Mouse (Mus musculus) heart, embryonic 11.5 days (tissue): ENCODE measurements around the gene Ints1. TPM values are rescaled to one million over a fixed set of nuclear protein-coding genes. Genes with fewer than 3 reads are reported as not detected.

Experiments
- ATAC-seq: fragments of 200-750 bp; cut with Nextera tagmentation; replicated peaks from 2 replicates; pipeline ENCODE4 v1.8.0; 2017; ENCODE audit warnings: moderate library complexity; ENCODE audit not compliant: insufficient number of reproducible peaks, low FRiP score, low TSS enrichment
- H3K27ac ChIP-seq: fragments of 300-500 bp; sonication (generic); 2 replicates; pipeline ENCODE4 v1.5.1; 2014; ENCODE audit warnings: mild to moderate bottlenecking, low read depth, low read length
- H3K27me3 ChIP-seq: fragments of 300-500 bp; sonication (generic); 2 replicates; pipeline ENCODE4 v1.6.1; 2014; ENCODE audit warnings: mild to moderate bottlenecking, low read length, mixed read lengths; ENCODE audit not compliant: control insufficient read depth, insufficient read depth
- H3K36me3 ChIP-seq: fragments of 300-500 bp; sonication (generic); 2 replicates; pipeline ENCODE4 v1.6.1; 2014; ENCODE audit warnings: mild to moderate bottlenecking, low read length, moderate library complexity, mixed read lengths; ENCODE audit not compliant: control insufficient read depth, insufficient read depth
- H3K4me1 ChIP-seq: fragments of 300-500 bp; sonication (generic); 2 replicates; pipeline ENCODE4 v1.6.1; 2014; ENCODE audit warnings: low read length; ENCODE audit not compliant: control insufficient read depth, insufficient read depth
- H3K4me2 ChIP-seq: fragments of 300-500 bp; sonication (generic); 2 replicates; pipeline ENCODE4 v1.6.1; 2014; ENCODE audit warnings: mild to moderate bottlenecking, moderate library complexity
- H3K4me3 ChIP-seq: fragments of 300-500 bp; sonication (generic); 2 replicates; pipeline ENCODE4 v1.5.1; 2014; ENCODE audit warnings: low read depth, low read length
- H3K9ac ChIP-seq: fragments of 300-500 bp; sonication (generic); 2 replicates; pipeline ENCODE4 v1.6.1; 2014; ENCODE audit warnings: mild to moderate bottlenecking, low read depth, low read length, moderate library complexity
- H3K9me3 ChIP-seq: fragments of 300-500 bp; sonication (generic); replicated peaks from 2 replicates; pipeline ENCODE4 v1.6.1; 2016; ENCODE audit warnings: low read length; ENCODE audit not compliant: control insufficient read depth
- WGBS: fragments of 180-500 bp; shearing (Covaris S2); extraction: QIAGEN DNeasy Blood & Tissue Kit; methylation state at CpG from one replicate; pipeline ENCODE4 v1.1.7; 2014; ENCODE audit not compliant: insufficient replicate concordance; 5-methylcytosine and 5-hydroxymethylcytosine counted together
- polyA plus RNA-seq: library from polyadenylated mRNA; unstranded; fragments of >200 nt; fragmentation: Nextera tagmentation; extraction: Ambion mirVana; gene quantifications from 2 replicates; pipeline ENCODE4 v1.2.1, GENCODE M21; 2014

The Ints1 gene
- polyA plus RNA-seq, 1 experiment from 2014 or later = 21.4 TPM

DNA sequence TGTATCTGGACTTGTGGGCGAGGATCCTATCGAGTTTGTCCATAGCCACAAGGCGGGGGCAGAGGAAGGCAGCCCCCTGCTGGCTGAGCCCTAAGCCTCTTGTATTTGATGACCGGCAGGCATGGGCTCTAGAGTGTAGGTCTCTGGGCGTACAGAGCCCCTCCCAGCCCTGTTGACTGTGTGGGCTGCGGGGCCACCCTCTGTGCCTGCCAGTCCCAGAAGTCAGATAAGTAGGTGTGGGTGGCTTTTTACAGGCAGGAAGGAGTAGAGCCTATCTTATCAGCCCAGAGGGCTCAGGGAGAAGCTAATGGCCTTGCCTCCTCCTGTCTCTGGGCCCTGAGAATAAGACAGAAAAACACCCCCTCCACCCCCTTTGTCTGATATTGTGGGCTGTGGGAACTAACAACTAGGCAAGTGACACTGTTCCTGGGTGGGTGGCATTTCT, 28.7 kb upstream of the Ints1 start:
- H3K4me3 ChIP-seq = no peak overlapping the region
- H3K4me1 ChIP-seq = peaks cover 34% of the 10 kb centered on the region

DNA sequence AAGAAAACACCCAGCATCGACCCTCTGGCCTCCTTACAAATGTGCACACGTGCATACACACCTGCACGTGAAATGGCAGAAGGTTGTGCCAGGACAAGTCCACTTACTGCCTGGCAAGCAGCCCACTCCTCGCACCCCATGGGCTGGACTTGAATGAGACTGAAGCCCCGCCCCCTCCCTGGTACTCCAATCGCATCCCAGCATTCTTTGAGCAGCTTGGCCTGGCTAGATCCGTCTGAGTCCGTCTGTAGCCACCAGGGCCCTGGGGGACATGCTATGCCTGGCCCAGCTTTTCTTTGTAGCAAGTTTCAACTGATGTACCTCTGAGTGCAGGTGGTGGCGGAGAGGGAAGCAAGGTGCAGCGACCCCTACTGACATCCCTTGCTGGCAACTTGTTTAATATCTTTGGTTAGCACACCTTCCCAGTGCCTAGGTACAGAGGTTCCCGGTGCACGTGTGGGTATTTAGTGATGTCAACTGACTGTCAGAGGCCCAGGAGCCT, 28.2 kb upstream of the Ints1 start:
- Histone ChIP-seq H3K27me3 (no peaks in the 10 kb centered on the region), H3K9me3 (no peaks in the 10 kb centered on the region), H3K36me3 (peaks cover 12% of the 10 kb centered on the region), H3K4me3 (no peak overlapping the region), H3K4me1 (peaks cover 39% of the 10 kb centered on the region), H3K27ac (peak overlapping the region; percentile 96), H3K9ac (peak overlapping the region; percentile 4; the same call in 1 of the 2 replicates), H3K4me2 (peak overlapping the region; percentile 42)
- ATAC-seq = peak; percentile 53
- 8% methylated on average over 12 of the region's 12 CpGs for WGBS

More for the DNA sequence above, 28.7 kb upstream of the Ints1 start:
- 2% methylated on average over 6 of the region's 6 CpGs for WGBS
- peak overlapping the region; percentile 42 for H3K4me2 ChIP-seq
- no peaks in the 10 kb centered on the region for H3K9me3 ChIP-seq
- H3K27me3 ChIP-seq = no peaks in the 10 kb centered on the region
- H3K36me3 ChIP-seq = peaks cover 12% of the 10 kb centered on the region
- ATAC-seq = peak; percentile 90
- H3K9ac ChIP-seq = peak overlapping the region; percentile 4
- peak overlapping the region; percentile 96 for H3K27ac ChIP-seq

DNA sequence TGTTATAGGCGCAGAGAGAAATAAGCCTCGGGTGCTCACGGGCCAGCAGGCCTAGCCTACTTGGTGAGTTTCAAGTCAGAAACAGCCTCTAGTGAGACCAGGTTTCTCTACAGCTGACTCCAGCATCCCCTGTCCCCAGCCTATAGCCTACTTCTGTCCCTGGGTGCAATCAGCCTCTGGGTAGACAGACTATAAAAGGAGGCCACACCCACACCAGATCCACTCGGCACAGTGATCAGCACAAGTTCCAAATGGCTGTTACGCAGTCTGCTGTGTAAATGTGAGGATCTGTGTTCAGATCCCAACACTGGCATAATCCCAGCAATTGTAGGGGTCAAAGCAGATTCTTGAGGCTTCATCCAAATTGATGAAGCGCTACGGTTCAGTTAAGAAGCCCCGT, 27.7 kb upstream of the Ints1 start:
- ATAC-seq = no peak
- H3K27me3 ChIP-seq = no peaks in the 10 kb centered on the region
- H3K4me1 ChIP-seq = peaks cover 44% of the 10 kb centered on the region
- H3K36me3 ChIP-seq = peaks cover 12% of the 10 kb centered on the region
- H3K4me3 ChIP-seq = no peak overlapping the region
- peak overlapping the region; percentile 96 for H3K27ac ChIP-seq
- peak overlapping the region; percentile 42 for H3K4me2 ChIP-seq
- peak overlapping the region; percentile 36; the same call in 1 of the 2 replicates for H3K9ac ChIP-seq
- no peaks in the 10 kb centered on the region for H3K9me3 ChIP-seq
- 73% methylated on average over 8 of the region's 8 CpGs for WGBS

DNA sequence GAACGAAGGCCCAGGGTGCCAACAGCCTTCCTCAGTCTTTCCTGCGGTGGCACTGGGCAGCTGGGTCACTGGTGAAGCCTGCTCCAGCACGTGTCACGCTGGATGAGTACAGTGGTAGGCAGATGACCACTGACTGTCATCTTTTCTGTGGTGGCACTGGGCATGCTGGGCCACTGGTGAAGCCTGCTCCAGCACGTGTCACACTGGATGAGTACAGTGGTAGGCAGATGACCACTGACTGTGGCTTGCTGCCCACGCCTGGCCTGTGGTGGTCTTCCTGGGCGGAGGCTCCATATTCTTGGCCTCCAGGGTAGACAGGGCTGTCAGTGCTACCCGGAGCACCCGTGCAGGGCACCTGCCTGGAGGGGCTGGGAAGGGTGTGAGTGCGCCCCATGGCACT, 26.4 kb upstream of the Ints1 start:
- Histone ChIP-seq H3K9ac (no peak overlapping the region), H3K4me2 (no peak overlapping the region), H3K36me3 (peaks cover 12% of the 10 kb centered on the region), H3K9me3 (no peaks in the 10 kb centered on the region), H3K27me3 (no peaks in the 10 kb centered on the region), H3K27ac (no peak overlapping the region), H3K4me3 (no peak overlapping the region), H3K4me1 (peaks cover 56% of the 10 kb centered on the region)
- 91% methylated on average over 10 of the region's 10 CpGs for WGBS
- ATAC-seq = no peak

DNA sequence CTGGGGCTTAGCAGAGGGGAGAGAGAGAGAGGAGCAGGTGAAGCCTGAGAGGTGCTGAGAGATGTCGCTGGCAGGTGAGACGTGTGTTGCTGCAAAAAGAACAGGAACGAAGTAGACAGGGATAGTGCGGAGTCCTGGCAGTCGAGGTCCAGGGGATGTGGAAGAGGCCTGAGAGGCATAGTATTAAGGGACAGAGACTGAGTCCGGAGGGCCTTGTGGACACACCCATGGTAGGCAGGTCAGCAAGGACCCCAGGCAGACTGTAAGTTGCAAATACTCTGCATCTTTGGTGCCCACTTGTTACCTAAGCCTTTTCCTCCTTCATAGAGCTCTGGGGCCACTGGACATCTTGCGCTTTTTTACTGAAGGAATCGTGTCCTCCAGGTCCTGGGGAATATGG, 25.8 kb upstream of the Ints1 start:
- H3K27ac ChIP-seq = peak overlapping the region; percentile 4; the same call in 1 of the 2 replicates
- no peak overlapping the region for H3K4me2 ChIP-seq
- ATAC-seq = no peak
- H3K4me1 ChIP-seq = peaks cover 63% of the 10 kb centered on the region
- no peak overlapping the region for H3K9ac ChIP-seq
- H3K36me3 ChIP-seq = peaks cover 12% of the 10 kb centered on the region
- 87% methylated on average over 8 of the region's 8 CpGs for WGBS
- H3K4me3 ChIP-seq = no peak overlapping the region
- H3K27me3 ChIP-seq = no peaks in the 10 kb centered on the region
- no peaks in the 10 kb centered on the region for H3K9me3 ChIP-seq

DNA sequence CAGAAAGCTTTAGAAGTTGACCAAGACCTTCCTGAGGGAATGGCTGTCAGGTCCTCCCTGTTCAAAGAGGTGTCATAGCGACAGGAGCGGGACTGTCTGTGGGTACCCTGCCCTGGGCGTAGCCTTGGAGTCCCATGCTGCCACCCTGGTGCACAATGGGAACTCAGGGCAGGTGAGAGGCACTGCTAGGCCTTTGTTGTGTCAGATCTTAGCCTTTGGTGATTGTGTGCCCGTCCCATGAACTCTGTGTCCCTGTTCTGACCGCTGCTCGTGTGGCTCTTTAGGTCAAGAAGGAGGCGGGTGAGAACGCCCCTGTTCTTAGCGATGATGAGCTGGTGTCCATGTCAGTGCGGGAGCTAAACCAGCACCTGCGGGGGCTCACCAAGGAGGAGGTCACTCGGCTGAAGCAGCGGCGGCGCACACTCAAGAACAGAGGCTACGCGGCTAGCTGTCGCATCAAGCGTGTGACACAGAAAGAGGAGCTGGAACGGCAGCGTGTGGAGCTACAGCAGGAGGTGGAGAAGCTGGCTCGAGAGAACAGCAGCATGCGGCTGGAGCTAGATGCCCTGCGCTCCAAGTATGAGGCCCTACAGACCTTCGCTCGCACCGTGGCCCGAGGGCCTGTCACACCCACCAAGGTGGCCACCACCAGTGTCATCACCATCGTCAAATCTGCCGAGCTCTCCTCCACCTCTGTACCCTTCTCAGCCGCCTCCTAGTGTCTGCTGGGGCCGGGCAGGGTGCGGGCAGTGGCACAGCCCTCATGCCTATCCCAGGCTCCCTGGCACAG, 24.5 kb upstream of the Ints1 start:
- no peaks in the 10 kb centered on the region for H3K9me3 ChIP-seq
- H3K4me2 ChIP-seq = no peak overlapping the region
- WGBS = 89% methylated on average over 33 of the region's 33 CpGs
- no peak overlapping the region for H3K9ac ChIP-seq
- no peak for ATAC-seq
- H3K4me3 ChIP-seq = no peak overlapping the region
- H3K27ac ChIP-seq = peak overlapping the region; percentile 4; the same call in 1 of the 2 replicates
- H3K4me1 ChIP-seq = peaks cover 71% of the 10 kb centered on the region
- no peaks in the 10 kb centered on the region for H3K27me3 ChIP-seq
- peaks cover 12% of the 10 kb centered on the region for H3K36me3 ChIP-seq

DNA sequence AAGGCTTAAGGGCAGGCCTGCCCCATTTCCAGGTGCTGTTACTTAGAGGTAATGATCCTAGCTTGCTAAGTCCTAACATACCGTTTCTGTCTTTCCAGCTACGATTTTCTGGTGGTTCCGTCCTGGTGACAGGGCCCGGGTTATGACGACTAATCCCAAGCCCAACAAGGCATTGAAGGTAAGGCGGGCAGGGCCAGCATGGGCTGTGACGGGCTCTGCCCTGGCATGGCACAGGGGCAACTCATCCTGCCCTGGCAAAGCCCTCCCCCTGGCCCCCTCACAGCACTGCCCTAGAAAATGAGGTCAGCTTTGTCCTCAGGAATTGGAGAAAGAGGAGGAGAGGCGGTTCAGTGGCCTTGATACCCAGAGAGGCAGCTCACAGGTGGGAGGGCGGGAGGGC, 23.6 kb upstream of the Ints1 start:
- Histone ChIP-seq H3K4me1 (peaks cover 73% of the 10 kb centered on the region), H3K36me3 (peaks cover 12% of the 10 kb centered on the region), H3K4me3 (no peak overlapping the region), H3K27me3 (no peaks in the 10 kb centered on the region), H3K9ac (no peak overlapping the region), H3K9me3 (no peaks in the 10 kb centered on the region), H3K4me2 (no peak overlapping the region), H3K27ac (no peak overlapping the region)
- 89% methylated on average over 9 of the region's 9 CpGs for WGBS
- ATAC-seq = no peak

DNA sequence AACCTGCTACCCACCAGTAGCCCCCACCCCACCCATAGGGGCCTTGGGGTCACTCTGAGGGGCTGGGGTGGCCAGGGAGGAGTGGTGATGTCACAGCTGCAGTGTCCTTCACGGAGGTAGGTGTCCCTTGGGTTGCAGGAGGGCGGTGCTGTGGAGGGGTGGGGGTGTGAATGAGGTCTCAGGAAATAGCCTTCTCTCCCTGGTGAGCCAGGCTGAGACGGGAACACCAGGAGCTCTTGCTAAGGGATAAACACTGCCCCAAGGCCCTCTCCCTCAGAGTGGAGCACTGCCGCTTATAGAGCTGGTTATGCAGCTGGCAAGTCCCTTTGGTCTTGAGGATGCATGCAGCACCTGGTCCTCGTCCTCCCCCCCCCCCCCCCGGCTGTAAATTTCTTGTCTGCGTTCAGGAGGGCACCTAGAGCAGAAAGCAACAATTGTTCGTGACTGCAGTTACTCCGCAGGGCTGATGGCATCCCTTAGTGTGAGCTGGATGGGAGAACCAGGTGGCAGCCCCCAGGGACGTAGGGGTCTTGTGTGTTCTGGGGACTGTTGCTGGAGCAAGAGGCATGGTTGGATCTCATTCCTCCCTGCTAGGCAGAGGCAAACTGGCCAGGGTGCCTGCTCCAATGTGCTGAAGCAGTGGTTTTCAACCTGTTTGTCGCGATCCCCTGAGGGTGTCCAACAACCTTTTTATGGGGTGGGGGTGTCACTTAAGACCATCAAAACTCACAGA, 22.9 kb upstream of the Ints1 start:
- Histone ChIP-seq H3K27ac (peak overlapping the region; percentile 94), H3K9ac (peak overlapping the region; percentile 64), H3K9me3 (no peaks in the 10 kb centered on the region), H3K4me1 (peaks cover 73% of the 10 kb centered on the region), H3K36me3 (peaks cover 12% of the 10 kb centered on the region), H3K4me2 (peak overlapping the region; percentile 59), H3K4me3 (peak overlapping the region; percentile 19), H3K27me3 (no peaks in the 10 kb centered on the region)
- no peak for ATAC-seq
- 47% methylated on average over 12 of the region's 12 CpGs for WGBS
